Mouse (Mus musculus) heart, postnatal 0 days (tissue): ENCODE results near the gene Cdpf1. TPM values are rescaled to one million over a fixed set of nuclear protein-coding genes. Genes with fewer than 3 reads are reported as not detected.
"Not testable (repeated sequence)": the region's sequence is repeated elsewhere in the genome, so short reads cannot be mapped to it uniquely, and the experiment has no call there.

ENCODE experiments used
- ATAC-seq: fragments of 200-750 bp; cut with Nextera tagmentation; 2 replicates; pipeline ENCODE4 v1.8.0; 2017; ENCODE audit warnings: low read depth, moderate number of reproducible peaks, moderate library complexity; ENCODE audit not compliant: insufficient read depth
- DNase-seq: peaks from one replicate; pipeline ENCODE4 v3.0.0-alpha.2; 2016; ENCODE audit warnings: low spot score
- H3K27ac ChIP-seq: fragments of 300-500 bp; sonication (generic); 2 replicates; pipeline ENCODE4 v1.5.1; 2014; ENCODE audit warnings: low read depth, mild to moderate bottlenecking
- H3K27me3 ChIP-seq: fragments of 300-500 bp; sonication (generic); 2 replicates; pipeline ENCODE4 v1.6.1; 2014; ENCODE audit warnings: low read length, mixed read lengths; ENCODE audit not compliant: control insufficient read depth, insufficient read depth
- H3K36me3 ChIP-seq: fragments of 300-500 bp; sonication (generic); replicated peaks from 2 replicates; pipeline ENCODE4 v1.6.1; 2014; ENCODE audit warnings: low read length, mixed read lengths; ENCODE audit not compliant: control insufficient read depth, insufficient read depth
- H3K4me1 ChIP-seq: fragments of 300-500 bp; sonication (generic); 2 replicates; pipeline ENCODE4 v1.6.1; 2014; ENCODE audit warnings: antibody characterized with exemption; ENCODE audit not compliant: control insufficient read depth, insufficient read depth
- H3K4me2 ChIP-seq: fragments of 300-500 bp; sonication (generic); 2 replicates; pipeline ENCODE4 v1.6.1; 2014; ENCODE audit warnings: low read depth, mild to moderate bottlenecking, low read length, moderate library complexity
- H3K4me3 ChIP-seq: fragments of 300-500 bp; sonication (generic); 2 replicates; pipeline ENCODE4 v1.5.1; 2014; ENCODE audit warnings: low read depth, low read length
- H3K9ac ChIP-seq: fragments of 300-500 bp; sonication (generic); replicated peaks from 2 replicates; pipeline ENCODE4 v1.6.1; 2014; ENCODE audit warnings: low read depth, low read length, mixed read lengths
- H3K9me3 ChIP-seq: fragments of 300-500 bp; sonication (generic); replicated peaks from 2 replicates; pipeline ENCODE4 v1.6.1; 2016; ENCODE audit warnings: low read length; ENCODE audit not compliant: control insufficient read depth
- CTCF ChIP-seq: IDR thresholded peaks from 2 replicates; pipeline ENCODE4 v1.5.1; 2016; ENCODE audit warnings: antibody characterized with exemption, control low read depth, low read depth
- EP300 ChIP-seq: IDR thresholded peaks from 2 replicates; pipeline ENCODE4 v1.6.1; 2016; ENCODE audit warnings: antibody characterized with exemption, low read depth
- WGBS: fragments of 180-500 bp; shearing (Covaris S2); extraction: QIAGEN DNeasy Blood & Tissue Kit; methylation state at CpG from one replicate; pipeline ENCODE4 v1.1.7; 2014; 5-methylcytosine and 5-hydroxymethylcytosine counted together
- polyA plus RNA-seq: library from polyadenylated mRNA; unstranded; fragments of >200 nt; fragmentation: Nextera tagmentation; extraction: Ambion mirVana; gene quantifications from 2 replicates; pipeline ENCODE4 v1.2.1, GENCODE M21; 2015
- total RNA-seq: library from RNA; depleted of rRNA; stranded (reverse); fragments of >200 nt; gene quantifications from 2 replicates; pipeline ENCODE4 v1.2.3, GENCODE M21; 2014; ENCODE audit warnings: low replicate concordance

The Cdpf1 gene
- total and polyA plus RNA-seq, 2 experiments from 2014 or later, result 31.0 to 45.9 TPM

- H3K4me1 ChIP-seq, result peaks cover 20% of the 10 kb centered on the region
- H3K9me3 ChIP-seq, result no peaks in the 10 kb centered on the region
- peaks cover 11% of the 10 kb centered on the region for H3K36me3 ChIP-seq
- H3K27me3 ChIP-seq, result no peaks in the 10 kb centered on the region
- WGBS, result 37% methylated on average over 5 of the region's 5 CpGs
- H3K27ac ChIP-seq, result no peak overlapping the region
- no peak overlapping the region for H3K4me3 ChIP-seq
- peak; percentile 21 for DNase-seq
- no peak overlapping the region for H3K4me2 ChIP-seq
- ATAC-seq, result peak; percentile 57
- TF ChIP-seq EP300, result no peak
- TF ChIP-seq CTCF, result no peak
- no peak overlapping the region for H3K9ac ChIP-seq
These were observed 24.8 kb downstream of the Cdpf1 start for GRCm38 (mm10) chr15:85786711-85787110.

- no peak for DNase-seq
- WGBS, result 84% methylated on average over 3 of the region's 3 CpGs
- no peak overlapping the region for H3K9ac ChIP-seq
These were observed 27.2 kb downstream of the Cdpf1 start for GRCm38 (mm10) chr15:85784341-85784740.

GRCm38 (mm10) chr15:85783146-85783545 is 28.4 kb downstream of the Cdpf1 start:
- no peak overlapping the region for H3K9ac ChIP-seq
- no peak overlapping the region for H3K4me3 ChIP-seq
- H3K27me3 ChIP-seq, result no peaks in the 10 kb centered on the region
- ATAC-seq, result no peak
- WGBS, result 89% methylated on average over 4 of the region's 4 CpGs
- H3K4me2 ChIP-seq, result no peak overlapping the region
- H3K9me3 ChIP-seq, result no peaks in the 10 kb centered on the region
- H3K4me1 ChIP-seq, result peaks cover 12% of the 10 kb centered on the region; the same call in 1 of the 2 replicates
- no peaks in the 10 kb centered on the region for H3K36me3 ChIP-seq
- no peak overlapping the region for H3K27ac ChIP-seq
- TF ChIP-seq EP300 (no peak), CTCF (0 out of 2 replicates have a peak, but pooled peaks have one; percentile 6)
- DNase-seq, result no peak

More at GRCm38 (mm10) chr15:85784341-85784740, 27.2 kb downstream of the Cdpf1 start:
- no peaks in the 10 kb centered on the region for H3K9me3 ChIP-seq
- H3K4me2 ChIP-seq, result no peak overlapping the region
- H3K27me3 ChIP-seq, result no peaks in the 10 kb centered on the region
- ATAC-seq, result no peak
- H3K4me1 ChIP-seq, result peaks cover 20% of the 10 kb centered on the region
- no peaks in the 10 kb centered on the region for H3K36me3 ChIP-seq
- TF ChIP-seq EP300, result no peak
- no peak for TF ChIP-seq CTCF
- no peak overlapping the region for H3K27ac ChIP-seq
- no peak overlapping the region for H3K4me3 ChIP-seq

- not testable (repeated sequence) for ATAC-seq, H3K36me3 ChIP-seq, H3K27me3 ChIP-seq, H3K4me2 ChIP-seq, H3K9ac ChIP-seq, DNase-seq, H3K4me1 ChIP-seq, H3K4me3 ChIP-seq, H3K27ac ChIP-seq, H3K9me3 ChIP-seq
- WGBS, result 81% methylated on average over 6 of the region's 6 CpGs
These were observed 32.6 kb downstream of the Cdpf1 start for GRCm38 (mm10) chr15:85778891-85779290.

DNA sequence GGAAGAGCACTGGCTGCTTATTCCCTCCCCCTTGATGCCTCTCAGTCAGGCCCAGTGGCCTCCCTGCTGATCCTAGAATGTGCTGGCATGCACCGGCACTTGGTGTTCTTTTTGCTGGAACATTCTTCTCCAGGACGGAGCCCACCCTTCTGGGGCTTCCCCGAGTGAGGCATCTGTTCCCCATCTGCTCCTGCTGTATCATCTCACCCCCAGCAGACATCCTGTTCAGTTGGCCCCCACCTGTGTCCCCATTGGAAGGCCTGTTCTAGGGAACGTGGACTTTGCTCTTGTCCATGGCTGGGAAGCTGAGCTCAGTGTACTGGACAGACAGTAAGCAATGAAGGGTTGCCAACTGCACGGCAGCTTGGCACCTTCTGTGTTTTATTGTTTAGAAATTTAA is 34.7 kb downstream of the Cdpf1 start:
- no peak for TF ChIP-seq EP300
- no peak for TF ChIP-seq CTCF
- Histone ChIP-seq H3K36me3 (no peaks in the 10 kb centered on the region), H3K4me2 (no peak overlapping the region)

GRCm38 (mm10) chr15:85776241-85776640 is 35.3 kb downstream of the Cdpf1 start:
- 86% methylated on average over 2 of the region's 2 CpGs for WGBS
- peaks cover 8% of the 10 kb centered on the region; the same call in 1 of the 2 replicates for H3K4me1 ChIP-seq
- H3K27me3 ChIP-seq, result no peaks in the 10 kb centered on the region
- no peak overlapping the region for H3K4me2 ChIP-seq
- ATAC-seq (no peak), DNase-seq (no peak)
- no peaks in the 10 kb centered on the region for H3K9me3 ChIP-seq
- H3K9ac ChIP-seq, result no peak overlapping the region
- no peaks in the 10 kb centered on the region for H3K36me3 ChIP-seq
- TF ChIP-seq EP300, result no peak
- TF ChIP-seq CTCF, result no peak
- H3K27ac ChIP-seq, result no peak overlapping the region; the same call in 1 of the 2 replicates
- no peak overlapping the region for H3K4me3 ChIP-seq

More for the DNA sequence above, 34.7 kb downstream of the Cdpf1 start:
- Histone ChIP-seq H3K27me3 (no peaks in the 10 kb centered on the region), H3K9me3 (no peaks in the 10 kb centered on the region), H3K4me3 (no peak overlapping the region), H3K9ac (no peak overlapping the region), H3K27ac (peak overlapping the region; percentile 23; the same call in 1 of the 2 replicates), H3K4me1 (peaks cover 8% of the 10 kb centered on the region; the same call in 1 of the 2 replicates)
- DNase-seq (peak; percentile 28), ATAC-seq (peak; percentile 83; the same call in 1 of the 2 replicates)
- 52% methylated on average over 5 of the region's 5 CpGs for WGBS
